Mouse (Mus musculus): ENCODE results near the gene Taf3. TPM values are rescaled to one million over a fixed set of nuclear protein-coding genes. Genes with fewer than 3 reads are reported as not detected.

The Taf3 gene
- total RNA-seq, 2 experiments from 2014 or later = 13.9 to 15.4 TPM

DNA sequence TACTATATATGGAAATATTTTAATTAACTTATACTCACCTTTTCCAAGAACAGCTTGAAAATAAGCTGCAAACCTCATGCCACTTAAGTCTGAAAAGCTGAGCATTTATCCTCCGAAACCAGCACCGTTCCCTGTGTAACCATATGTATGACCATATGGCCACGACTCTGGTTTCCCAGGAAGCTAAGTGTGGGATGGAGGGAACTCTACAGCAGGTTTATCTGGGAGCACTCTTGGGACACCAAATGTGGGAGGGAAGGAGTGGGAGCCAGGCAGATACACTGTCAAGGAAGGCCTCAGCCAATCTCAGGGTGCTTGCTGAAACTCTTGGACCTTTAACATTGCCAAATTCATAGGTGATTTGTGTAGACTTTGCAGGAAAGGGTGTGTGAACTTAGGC lies 2.5 kb upstream of the Taf3 start:
- TF ChIP-seq CTCF (conservative IDR thresholded peaks at IDR 0.05) = no peak
- peak; percentile 73 to 85 for DNase-seq (ENCODE audit: low spot score in 2 of 2)
- Histone ChIP-seq H3K27ac (peak overlapping the region; percentile 40), H3K4me3 (no peak overlapping the region)

DNA sequence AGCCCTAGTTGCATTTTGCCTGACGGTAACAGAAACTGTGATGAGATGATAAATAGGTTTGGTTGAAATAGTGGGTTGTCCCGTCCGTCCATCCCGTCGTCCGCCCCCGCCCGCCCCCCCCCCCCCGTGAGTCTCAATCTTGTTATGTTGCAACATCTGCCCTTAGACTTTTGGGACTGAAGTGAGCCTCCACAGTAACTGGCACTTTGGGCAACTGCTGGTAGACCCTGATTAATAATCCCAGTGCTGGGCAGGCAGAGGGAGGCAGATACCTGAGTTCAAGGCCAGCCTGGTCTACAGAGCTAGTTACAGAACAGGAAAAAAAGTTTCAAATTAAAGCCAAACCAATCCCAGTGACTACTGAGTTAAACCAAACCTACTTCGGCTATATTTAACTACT lies 1.1 kb upstream of the Taf3 start:
- peak overlapping the region; percentile 93 for H3K4me3 ChIP-seq
- TF ChIP-seq CTCF (conservative IDR thresholded peaks at IDR 0.05) = no peak

DNA sequence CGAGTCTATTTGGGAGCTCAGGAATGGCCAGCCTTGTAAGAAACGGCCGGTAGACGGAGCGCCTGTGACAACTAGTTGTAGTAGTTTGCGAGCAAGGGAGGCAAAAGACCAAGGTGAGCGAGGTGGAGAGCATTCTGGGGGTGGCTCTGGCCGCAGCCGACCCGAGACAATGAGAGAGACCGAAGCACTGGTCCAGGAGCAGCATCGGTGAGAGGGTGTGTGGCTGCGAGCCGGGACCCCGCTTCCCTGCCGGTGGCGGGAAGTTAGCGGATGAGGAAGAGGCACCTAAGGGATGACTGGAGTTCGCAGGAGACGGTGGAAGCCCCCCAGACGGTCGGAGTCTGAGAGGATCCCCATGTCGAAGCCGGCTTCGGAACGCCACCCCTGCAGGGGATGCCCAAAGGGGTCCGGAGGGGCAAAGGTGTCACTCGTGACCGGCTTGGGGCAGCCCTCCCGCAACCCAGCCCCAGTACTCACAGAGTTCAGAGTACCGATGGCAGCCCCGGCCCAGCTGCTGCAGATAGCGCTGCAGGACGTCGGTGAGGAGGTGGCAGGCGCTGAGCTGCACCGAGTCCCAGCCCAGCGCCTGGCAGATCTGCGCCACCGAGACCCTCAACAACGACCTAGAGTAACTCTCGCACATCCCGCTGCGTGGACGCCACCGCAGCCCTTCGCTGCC lies 499 bp downstream of the Taf3 start:
- peak overlapping the region; percentile 93 for H3K4me3 ChIP-seq
- peak; percentile 50 for TF ChIP-seq CTCF (conservative IDR thresholded peaks at IDR 0.05)
- peak overlapping the region; percentile 89 for H3K27ac ChIP-seq
- peak in 1 of 2 experiments; percentile 16 for DNase-seq (ENCODE audit: low spot score in 2 of 2)

More for the DNA sequence above, 1.1 kb upstream of the Taf3 start:
- DNase-seq (ENCODE audit: low spot score in 2 of 2) = no peak
- peak overlapping the region; percentile 71; the same call in 1 of the 2 replicates for H3K27ac ChIP-seq

DNA sequence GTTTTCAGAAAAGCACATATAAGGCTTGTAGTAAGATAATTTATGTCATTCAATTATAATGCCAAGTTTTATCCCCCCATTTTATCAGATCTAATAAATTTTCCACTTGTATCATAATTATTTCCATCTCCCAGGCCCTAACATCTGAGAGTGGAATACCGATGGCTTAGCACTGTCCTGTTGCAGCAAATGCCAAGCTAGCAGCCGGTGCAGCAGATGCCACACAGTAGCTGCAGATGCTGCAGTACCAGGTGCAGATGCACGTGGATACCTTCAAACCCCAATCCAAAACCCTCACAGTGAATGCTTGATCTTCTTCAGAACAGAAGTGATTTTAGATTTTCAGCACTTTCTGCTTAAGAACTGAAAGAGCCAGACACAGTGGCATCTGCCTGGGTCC lies 13.4 kb downstream of the Taf3 start:
- Histone ChIP-seq H3K27ac (no peak overlapping the region), H3K4me3 (no peak overlapping the region)
- DNase-seq (ENCODE audit: low spot score in 2 of 2) = no peak
- TF ChIP-seq CTCF (conservative IDR thresholded peaks at IDR 0.05) = no peak

DNA sequence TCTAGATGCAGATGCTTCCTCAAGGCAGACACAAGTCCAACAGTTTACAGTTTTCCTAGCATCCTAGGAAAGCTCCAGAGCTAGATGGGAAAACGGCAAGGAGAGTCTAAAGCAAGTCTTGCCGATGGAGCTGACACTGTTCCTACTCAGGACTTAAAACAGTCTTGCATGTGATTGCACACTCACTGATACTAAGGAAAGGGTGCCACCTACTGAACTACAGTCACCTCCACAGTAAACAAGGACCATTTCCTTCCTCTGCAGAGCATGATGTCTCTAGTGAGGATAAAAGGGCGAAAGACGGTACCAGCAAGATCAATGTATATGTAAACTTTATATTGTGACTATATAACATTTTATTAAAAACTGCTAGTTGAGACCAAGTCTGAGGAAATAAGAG lies 14.7 kb downstream of the Taf3 start:
- no peak overlapping the region for H3K4me3 ChIP-seq
- TF ChIP-seq CTCF (conservative IDR thresholded peaks at IDR 0.05) = no peak; the same call in 1 of the 2 replicates
- no peak overlapping the region for H3K27ac ChIP-seq
- no peak for DNase-seq (ENCODE audit: low spot score in 2 of 2)

DNA sequence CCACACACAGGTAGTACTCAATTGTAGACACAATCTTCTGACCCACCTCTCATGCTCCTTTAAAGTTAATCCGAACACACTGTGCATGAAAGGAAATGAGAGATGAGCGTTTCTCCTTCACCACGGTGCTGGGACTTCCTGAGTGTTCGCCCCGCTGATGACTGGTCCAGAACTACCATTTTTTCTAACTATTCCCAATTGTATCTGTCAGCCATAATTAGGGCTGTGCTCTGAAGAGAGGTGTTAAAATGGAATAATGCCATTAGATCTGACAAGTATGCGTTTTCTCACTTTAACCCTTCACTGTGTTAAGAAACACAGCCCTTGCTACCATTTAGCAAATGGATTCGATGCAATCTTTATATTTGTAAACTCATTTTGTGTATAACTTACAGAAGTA lies 18.6 kb downstream of the Taf3 start:
- no peak for TF ChIP-seq CTCF (conservative IDR thresholded peaks at IDR 0.05)
- DNase-seq (ENCODE audit: low spot score in 2 of 2) = no peak
- Histone ChIP-seq H3K4me3 (no peak overlapping the region), H3K27ac (no peak overlapping the region)

DNA sequence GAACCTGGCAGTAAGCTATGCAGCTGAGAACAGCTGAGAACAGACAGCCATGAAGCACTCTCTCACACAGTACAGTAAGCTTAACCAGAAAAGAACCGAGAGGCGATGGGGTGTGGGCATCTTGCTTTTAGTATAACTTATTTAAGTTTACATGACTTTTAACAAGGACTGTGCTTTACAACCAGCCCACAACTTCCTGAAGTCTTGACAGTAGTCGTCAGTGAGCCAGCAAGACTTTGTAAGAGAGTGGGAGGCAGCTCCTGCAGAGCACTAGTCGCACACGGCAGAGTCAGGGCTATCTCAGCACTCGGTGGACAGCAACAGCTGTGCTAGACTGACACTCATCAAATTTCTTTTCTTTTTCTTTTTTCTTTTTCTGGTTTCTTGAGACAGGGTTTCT lies 24.1 kb downstream of the Taf3 start:
- no peak overlapping the region for H3K27ac ChIP-seq
- H3K4me3 ChIP-seq = no peak overlapping the region
- DNase-seq (ENCODE audit: low spot score in 2 of 2) = no peak
- TF ChIP-seq CTCF (conservative IDR thresholded peaks at IDR 0.05) = no peak

DNA sequence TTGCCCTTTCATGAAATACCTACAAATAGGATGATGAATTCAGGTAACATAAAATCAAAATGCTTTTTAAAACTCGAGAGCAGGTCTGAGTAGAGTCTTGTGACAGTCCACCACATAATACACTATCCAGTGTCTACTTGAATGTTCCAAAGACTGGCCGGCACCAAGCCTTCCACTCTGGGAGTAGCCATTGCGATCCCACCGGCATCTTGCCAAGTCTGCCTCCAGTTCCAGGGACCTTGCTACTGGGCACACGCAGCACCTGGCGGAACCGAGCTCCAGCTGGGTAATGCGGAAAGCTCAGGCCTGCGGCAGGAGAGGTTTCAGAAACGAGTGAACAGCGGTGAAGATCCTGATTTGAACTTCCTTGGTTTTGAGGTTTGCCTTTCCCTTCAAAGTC lies 27.1 kb downstream of the Taf3 start:
- TF ChIP-seq CTCF (conservative IDR thresholded peaks at IDR 0.05) = no peak
- Histone ChIP-seq H3K4me3 (no peak overlapping the region), H3K27ac (no peak overlapping the region)
- no peak for DNase-seq (ENCODE audit: low spot score in 2 of 2)

DNA sequence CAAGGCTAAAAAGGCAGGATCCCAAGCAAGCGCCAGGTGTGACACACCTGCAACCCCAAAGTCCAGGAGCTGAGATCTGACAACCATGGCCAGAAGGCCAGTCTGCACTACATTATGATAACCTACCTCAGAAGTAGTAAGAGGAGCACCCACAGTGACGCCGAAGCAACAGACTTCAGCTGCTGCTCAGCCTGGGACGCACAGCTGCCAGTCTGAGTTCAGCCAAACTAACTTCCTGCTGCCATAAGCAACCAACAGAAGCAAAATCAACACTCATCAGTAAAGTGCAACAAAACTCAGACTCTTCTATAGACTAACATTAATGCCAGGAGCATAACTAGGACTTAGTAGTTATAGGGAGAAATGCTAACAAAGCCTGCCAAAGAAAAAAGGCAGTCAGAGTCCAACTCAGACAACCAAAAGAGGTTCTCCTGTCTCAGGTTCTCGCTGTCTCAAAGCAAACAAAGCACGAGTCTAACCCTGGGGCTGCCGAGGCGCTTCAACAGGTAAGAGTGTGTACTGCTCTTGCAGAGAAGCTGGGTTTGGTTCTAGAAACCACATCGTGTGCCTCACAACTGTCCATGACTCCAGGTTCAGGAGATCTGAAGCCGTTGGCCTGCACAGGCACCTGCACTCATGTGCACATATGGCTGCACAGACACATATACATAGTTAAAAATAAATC lies 33.3 kb downstream of the Taf3 start:
- no peak for TF ChIP-seq CTCF (conservative IDR thresholded peaks at IDR 0.05)
- DNase-seq (ENCODE audit: low spot score in 2 of 2) = no peak
- H3K27ac ChIP-seq = no peak overlapping the region
- no peak overlapping the region for H3K4me3 ChIP-seq

DNA sequence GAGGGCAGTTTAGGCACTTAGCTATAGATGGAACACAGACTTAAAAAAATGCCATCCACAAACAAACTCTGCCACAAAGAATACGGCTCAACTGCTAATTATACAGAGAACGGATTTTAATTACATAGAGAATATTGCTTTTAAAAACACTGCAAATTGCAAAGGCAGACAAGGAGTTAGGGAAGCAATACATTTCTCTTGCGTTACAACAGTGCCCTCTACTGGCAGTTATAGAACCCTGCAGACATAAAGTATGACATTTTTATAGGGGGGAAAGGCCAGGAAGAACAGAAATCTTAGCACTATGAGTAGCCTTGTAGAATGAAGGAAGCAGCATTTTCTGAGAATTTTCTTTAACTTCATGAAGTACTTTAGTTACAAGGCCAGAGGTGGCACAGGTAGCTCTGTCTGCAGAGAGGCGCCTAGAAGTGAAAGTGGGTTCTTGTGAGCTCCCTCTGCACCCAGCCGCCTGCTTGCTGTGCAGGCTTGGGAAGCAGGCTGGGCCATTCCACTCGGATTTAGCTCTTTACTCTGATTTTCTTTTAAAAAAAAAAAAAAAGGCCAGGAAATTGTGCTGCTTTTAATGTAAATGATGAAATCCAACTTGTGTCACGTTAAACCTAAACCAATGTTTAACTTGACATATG lies 38.0 kb downstream of the Taf3 start:
- Histone ChIP-seq H3K27ac (no peak overlapping the region), H3K4me3 (no peak overlapping the region)
- DNase-seq (ENCODE audit: low spot score in 2 of 2) = peak; percentile 28 to 51
- TF ChIP-seq CTCF (conservative IDR thresholded peaks at IDR 0.05) = peak; percentile 90

DNA sequence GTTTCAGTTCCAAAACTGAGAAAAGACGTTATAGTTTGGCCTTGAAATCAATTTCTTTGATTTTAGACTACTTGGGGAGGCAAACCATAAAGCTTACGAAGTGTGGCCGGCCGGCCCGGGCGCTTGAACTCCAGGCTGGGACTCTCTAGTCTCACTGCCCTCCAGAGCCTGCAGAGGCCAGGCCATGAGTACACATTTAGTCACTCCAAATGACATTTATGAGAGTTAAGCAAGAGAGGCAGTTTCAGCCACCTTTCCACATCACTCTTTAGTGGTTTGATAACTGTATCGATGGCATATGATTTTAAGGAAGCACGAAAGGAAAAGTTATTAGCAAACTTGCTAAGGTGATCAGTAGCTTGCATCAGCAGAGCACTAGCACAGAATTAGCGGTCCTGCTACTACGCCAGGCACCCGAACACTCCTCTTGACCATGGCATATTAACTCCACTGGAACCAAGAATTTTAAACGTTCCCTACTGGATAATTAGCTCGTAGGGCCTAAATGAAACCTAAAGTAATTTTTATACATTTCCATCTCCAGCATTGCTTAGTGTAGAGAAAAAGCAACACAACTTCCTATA lies 38.6 kb downstream of the Taf3 start:
- H3K4me3 ChIP-seq = no peak overlapping the region
- TF ChIP-seq CTCF (conservative IDR thresholded peaks at IDR 0.05) = no peak
- H3K27ac ChIP-seq = no peak overlapping the region
- DNase-seq (ENCODE audit: low spot score in 2 of 2) = no peak

DNA sequence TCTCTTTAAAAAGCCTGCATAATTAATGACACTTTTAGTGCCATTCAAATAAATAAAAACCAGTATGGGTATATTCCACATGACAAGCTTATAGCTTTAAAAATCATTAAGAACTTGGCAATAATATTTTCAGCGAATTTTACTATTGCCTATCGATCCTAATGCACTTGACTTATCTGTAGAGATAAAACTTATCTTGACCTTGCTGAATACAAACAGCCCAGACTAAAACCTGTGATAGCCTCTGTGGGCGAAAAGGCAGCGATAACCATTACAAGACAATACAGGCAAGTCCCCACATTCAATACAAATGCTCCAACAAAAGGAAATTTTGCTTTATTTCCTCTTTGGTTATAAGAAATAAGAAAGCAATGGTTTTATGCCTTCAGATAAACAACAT lies 39.8 kb downstream of the Taf3 start:
- no peak for DNase-seq (ENCODE audit: low spot score in 2 of 2)
- no peak for TF ChIP-seq CTCF (conservative IDR thresholded peaks at IDR 0.05)

DNA sequence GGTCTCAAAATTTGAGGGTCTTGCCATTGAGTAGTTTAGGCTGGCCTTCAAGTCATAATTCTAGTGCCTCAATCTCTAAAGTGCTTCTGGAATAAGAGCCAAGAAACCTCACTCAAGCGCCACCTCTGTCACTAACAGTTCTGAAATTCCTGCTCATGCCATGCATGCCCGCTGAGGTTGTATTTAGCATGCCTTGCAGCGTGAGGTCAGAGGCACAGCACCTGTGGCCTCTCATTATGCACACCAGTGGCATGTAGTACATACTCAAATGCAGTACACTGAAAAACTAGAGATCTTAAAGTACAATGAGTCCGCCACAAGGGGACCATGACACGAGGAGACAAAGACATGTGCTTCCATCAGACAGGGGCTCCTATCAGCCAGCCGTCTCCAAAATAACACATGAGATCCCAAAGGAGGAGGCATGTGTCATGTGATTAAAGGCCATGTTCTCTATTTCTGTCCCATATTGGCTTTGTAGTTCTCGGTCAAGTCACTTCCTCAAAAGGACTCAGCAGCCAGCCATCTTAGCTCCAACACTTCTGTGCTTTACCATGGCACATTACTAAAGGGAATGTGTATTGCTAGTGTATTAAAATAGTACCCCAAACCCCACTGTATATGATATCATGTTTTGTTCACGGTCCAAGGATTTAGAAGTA lies 43.3 kb downstream of the Taf3 start:
- H3K4me3 ChIP-seq = no peak overlapping the region
- no peak for TF ChIP-seq CTCF (conservative IDR thresholded peaks at IDR 0.05)
- no peak for DNase-seq (ENCODE audit: low spot score in 2 of 2)

More for the DNA sequence above, 39.8 kb downstream of the Taf3 start:
- no peak overlapping the region for H3K27ac ChIP-seq
- no peak overlapping the region for H3K4me3 ChIP-seq

More for the DNA sequence above, 43.3 kb downstream of the Taf3 start:
- no peak overlapping the region for H3K27ac ChIP-seq
